Mouse (Mus musculus) heart, postnatal 25 days (tissue): Measurements from ENCODE around the gene Frmd6. TPM values are rescaled to one million over a fixed set of nuclear protein-coding genes. Genes with fewer than 3 reads are reported as not detected.

Experiments
- DNase-seq: peaks from one replicate; pipeline ENCODE4 v3.0.0; 2022; ENCODE audit warnings: low spot score
- intact Hi-C: fragments of 180-260 bp; cut with DNase I; formaldehyde crosslinking; loops from one replicate; pipeline ENCODE4 v1.15.1; 2025
- total RNA-seq, 2 experiments: library from RNA; stranded (reverse); gene quantifications; 2 replicates each; pipeline ENCODE4 v1.2.3; 2021

Frmd6 gene
- total RNA-seq, 2 experiments from 2014 or later, result 38.5 to 43.3 TPM

DNA sequence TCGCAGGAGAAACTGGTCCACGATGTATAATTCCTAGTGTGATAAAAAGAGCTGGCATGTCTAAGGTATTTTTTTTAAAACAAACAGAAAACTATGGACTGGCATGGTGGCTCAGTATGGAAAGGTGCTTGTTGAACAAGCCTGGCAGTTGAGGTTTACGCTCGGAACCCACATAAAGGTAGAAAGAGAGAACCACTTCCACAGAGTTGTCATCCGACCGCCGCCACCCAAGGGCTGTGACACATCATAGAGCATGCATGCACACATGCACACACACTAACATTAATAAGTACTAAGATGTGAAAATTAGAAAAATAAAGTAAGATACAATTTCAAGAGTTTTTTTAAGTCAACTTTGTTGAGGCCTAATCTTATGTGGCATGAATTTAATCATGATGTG, 115.5 kb downstream of the Frmd6 start:
- DNase-seq, result no peak
- intact Hi-C loops, result no loop called here

- intact Hi-C loops, result no loop called here
Measured at GRCm38 (mm10) chr12:70944181-70944580, 118.9 kb downstream of the Frmd6 start.

GRCm38 (mm10) chr12:70946585-70947256, 121.4 kb downstream of the Frmd6 start:
- no peak for DNase-seq
- intact Hi-C loops, result no loop called here

More at GRCm38 (mm10) chr12:70944181-70944580, 118.9 kb downstream of the Frmd6 start:
- no peak for DNase-seq

Other genes with a start within 250 kb of the Frmd6 start
- gene Actr10, start 112.3 kb downstream of the Frmd6 start, total RNA-seq, result 100 to 1,000 TPM; 133 to 135 TPM
- 100 to 1,000 TPM; 191 to 201 TPM for gene Psma3, start 149.1 kb downstream of the Frmd6 start, total RNA-seq
- 10 to 100 TPM; 12.0 to 16.7 TPM for gene Arid4a, start 190.5 kb downstream of the Frmd6 start, total RNA-seq